Mouse (Mus musculus) ES-E14 (cell line): ENCODE results near the gene Dr1.

ENCODE experiments used
- CHD2 ChIP-seq: IDR thresholded peaks from 2 replicates; pipeline ENCODE4 v1.6.1; 2014; ENCODE audit warnings: mild to moderate bottlenecking, low read depth, low read length, inconsistent platforms
- HCFC1 ChIP-seq: IDR thresholded peaks from 2 replicates; pipeline ENCODE4 v1.6.1; 2012; ENCODE audit warnings: low read length, inconsistent platforms, borderline replicate concordance; ENCODE audit not compliant: insufficient read depth
- ZC3H11A ChIP-seq: IDR thresholded peaks from 2 replicates; pipeline ENCODE4 v1.6.1; 2012; ENCODE audit warnings: low read depth, mild to moderate bottlenecking, inconsistent platforms, low read length, borderline replicate concordance
- ZNF384 ChIP-seq: IDR thresholded peaks from 2 replicates; pipeline ENCODE4 v1.6.1; 2012; ENCODE audit warnings: low read depth, low read length, inconsistent platforms

- TF ChIP-seq HCFC1 (no peak), ZC3H11A (no peak), ZNF384 (no peak), CHD2 (no peak)
Observed at GRCm38 (mm10) chr5:108286957-108287356, 18.3 kb downstream of the Dr1 start.
